Mouse (Mus musculus) fat pad, adult 2 months (tissue): ENCODE measurements around the gene Chst2.

Source experiments
- DNase-seq: peaks from one replicate; pipeline ENCODE4 v3.0.0-alpha.2; 2011; ENCODE audit warnings: low read depth, low spot score; ENCODE audit errors: extremely low read depth

Chst2 gene

GRCm38 (mm10) chr9:95406571-95407561 lies at the start of gene Chst2:
Chst2 (minus strand) TSS chr9:95406722.
- no peak for DNase-seq

- DNase-seq: no peak
These were observed 45.4 kb upstream of the Chst2 start for GRCm38 (mm10) chr9:95451931-95452330.

GRCm38 (mm10) chr9:95450586-95450985 lies 44.1 kb upstream of the Chst2 start:
- DNase-seq: no peak

- no peak for DNase-seq
These were observed 35.8 kb upstream of the Chst2 start for GRCm38 (mm10) chr9:95442321-95442731.

- no peak for DNase-seq
These were observed 31.4 kb upstream of the Chst2 start for GRCm38 (mm10) chr9:95437883-95438282.

GRCm38 (mm10) chr9:95436294-95436613 lies 29.7 kb upstream of the Chst2 start:
- no peak for DNase-seq

- DNase-seq: no peak
These were observed 29.2 kb upstream of the Chst2 start for GRCm38 (mm10) chr9:95435506-95436293.

GRCm38 (mm10) chr9:95428277-95428676 lies 21.8 kb upstream of the Chst2 start:
- DNase-seq: no peak

GRCm38 (mm10) chr9:95413911-95414310 lies 7.4 kb upstream of the Chst2 start:
- no peak for DNase-seq

GRCm38 (mm10) chr9:95412047-95412446 lies 5.5 kb upstream of the Chst2 start:
- no peak for DNase-seq

- no peak for DNase-seq
These were observed 1.2 kb upstream of the Chst2 start for GRCm38 (mm10) chr9:95407586-95408220.

GRCm38 (mm10) chr9:95405946-95406570 lies 464 bp downstream of the Chst2 start:
- DNase-seq: no peak

GRCm38 (mm10) chr9:95405511-95405945 lies 994 bp downstream of the Chst2 start:
- DNase-seq: no peak

- DNase-seq: no peak
These were observed 1.6 kb downstream of the Chst2 start for GRCm38 (mm10) chr9:95404811-95405465.

- DNase-seq: no peak
These were observed 4.8 kb downstream of the Chst2 start for GRCm38 (mm10) chr9:95401686-95402085.

GRCm38 (mm10) chr9:95392011-95392410 lies 14.5 kb downstream of the Chst2 start:
- no peak for DNase-seq

GRCm38 (mm10) chr9:95389956-95390355 lies 16.6 kb downstream of the Chst2 start:
- no peak for DNase-seq

- no peak for DNase-seq
These were observed 18.6 kb downstream of the Chst2 start for GRCm38 (mm10) chr9:95387881-95388380.

GRCm38 (mm10) chr9:95375966-95376365 lies 30.6 kb downstream of the Chst2 start:
- DNase-seq: no peak

GRCm38 (mm10) chr9:95375336-95375735 lies 31.2 kb downstream of the Chst2 start:
- no peak for DNase-seq
